Mouse (Mus musculus) ES-E14 (cell line): ENCODE data around the gene St6galnac5. TPM values are rescaled to one million over a fixed set of nuclear protein-coding genes. Genes with fewer than 3 reads are reported as not detected.

Experiments used
- DNase-seq: peaks from one replicate; pipeline ENCODE4 v3.0.0-alpha.2; 2013; ENCODE audit warnings: low read depth, low spot score
- H3K27ac ChIP-seq: 2 replicates; pipeline ENCODE4 v1.5.1; 2012; ENCODE audit warnings: low read depth, mild to moderate bottlenecking, low read length, moderate library complexity, mixed read lengths; ENCODE audit not compliant: poor library complexity, insufficient read depth, severe bottlenecking
- H3K36me3 ChIP-seq: 2 replicates; pipeline ENCODE4 v1.6.1; 2012; ENCODE audit warnings: mild to moderate bottlenecking, low read length, moderate library complexity, mixed read lengths; ENCODE audit not compliant: control insufficient read depth, poor library complexity, insufficient read depth, severe bottlenecking
- H3K4me1 ChIP-seq, 2 experiments: fragments of 150-350 bp in 1 of 2; sonication (generic) in 1 of 2; 2 replicates each; pipeline ENCODE4 v1.6.1; 2012; ENCODE audit warnings: low read length in 2 of 2, mild to moderate bottlenecking in 1 of 2, mixed read lengths in 1 of 2; ENCODE audit not compliant: control insufficient read depth in 2 of 2, insufficient read depth in 2 of 2, poor library complexity in 1 of 2
- H3K4me3 ChIP-seq, 2 experiments: fragments of 150-350 bp in 1 of 2; sonication (generic) in 1 of 2; 2 replicates each; pipeline ENCODE4 v1.5.1; 2012; ENCODE audit warnings: low read length in 2 of 2, low read depth in 1 of 2, mild to moderate bottlenecking in 1 of 2, mixed read lengths in 1 of 2; ENCODE audit not compliant: insufficient read depth in 1 of 2, poor library complexity in 1 of 2, severe bottlenecking in 1 of 2
- H3K9ac ChIP-seq: 2 replicates; pipeline ENCODE4 v1.6.1; 2012; ENCODE audit warnings: low read depth, mild to moderate bottlenecking, low read length, mixed read lengths; ENCODE audit not compliant: poor library complexity, insufficient read depth, severe bottlenecking
- H3K9me3 ChIP-seq: fragments of 150-350 bp; sonication (generic); 2 replicates; pipeline ENCODE4 v1.6.1; 2012; ENCODE audit warnings: low read depth, mild to moderate bottlenecking, low read length; ENCODE audit not compliant: control insufficient read depth, insufficient read depth
- CHD2 ChIP-seq: IDR thresholded peaks from 2 replicates; pipeline ENCODE4 v1.6.1; 2014; ENCODE audit warnings: mild to moderate bottlenecking, low read depth, low read length, inconsistent platforms
- HCFC1 ChIP-seq: IDR thresholded peaks from 2 replicates; pipeline ENCODE4 v1.6.1; 2012; ENCODE audit warnings: low read length, inconsistent platforms, borderline replicate concordance; ENCODE audit not compliant: insufficient read depth
- MAFK ChIP-seq: IDR thresholded peaks from 2 replicates; pipeline ENCODE4 v1.6.1; 2014; ENCODE audit warnings: mild to moderate bottlenecking, low read depth, low read length, inconsistent platforms; ENCODE audit not compliant: insufficient read depth
- ZC3H11A ChIP-seq: IDR thresholded peaks from 2 replicates; pipeline ENCODE4 v1.6.1; 2012; ENCODE audit warnings: low read depth, mild to moderate bottlenecking, inconsistent platforms, low read length, borderline replicate concordance
- ZNF384 ChIP-seq: IDR thresholded peaks from 2 replicates; pipeline ENCODE4 v1.6.1; 2012; ENCODE audit warnings: low read depth, low read length, inconsistent platforms
- in situ Hi-C, 2 experiments: fragments of 600-800 bp; cut with MboI; formaldehyde crosslinking; loops; one replicate each; pipeline ENCODE4 v1.15.1; 2025; ENCODE audit warnings: low sequenced_read_pairs in 2 of 2, inconsistent platforms in 1 of 2; ENCODE audit not compliant: unreplicated experiment in 2 of 2
- total RNA-seq: library from RNA; depleted of rRNA; stranded (reverse); fragments of 300-350 nt; gene quantifications from 2 replicates; pipeline ENCODE4 v1.2.3, GENCODE M21; 2012

Gene St6galnac5
- total RNA-seq, 1 experiment: 0.27 TPM

GRCm38 (mm10) chr3:152905800-152906199, 76.2 kb downstream of the St6galnac5 start:
- TF ChIP-seq ZC3H11A: no peak
- TF ChIP-seq MAFK: no peak
- no peak for TF ChIP-seq ZNF384
- TF ChIP-seq HCFC1: no peak
- no peak for TF ChIP-seq CHD2
- in situ Hi-C loops: no loop called here
- no peaks in the 10 kb centered on the region for H3K36me3 ChIP-seq
- no peaks in the 10 kb centered on the region for H3K9me3 ChIP-seq
- DNase-seq: no peak
- H3K9ac ChIP-seq: no peak overlapping the region
- no peaks in the 10 kb centered on the region for H3K4me1 ChIP-seq
- H3K4me3 ChIP-seq: no peak overlapping the region
- no peak overlapping the region for H3K27ac ChIP-seq

GRCm38 (mm10) chr3:152905026-152905425, 77.0 kb downstream of the St6galnac5 start:
- no peak for TF ChIP-seq HCFC1
- TF ChIP-seq CHD2: no peak
- TF ChIP-seq MAFK: no peak
- TF ChIP-seq ZNF384: no peak
- TF ChIP-seq ZC3H11A: no peak
- Histone ChIP-seq H3K36me3 (no peaks in the 10 kb centered on the region), H3K4me3 (no peak overlapping the region), H3K9ac (no peak overlapping the region), H3K4me1 (no peaks in the 10 kb centered on the region), H3K9me3 (no peaks in the 10 kb centered on the region), H3K27ac (no peak overlapping the region)
- DNase-seq: no peak
- in situ Hi-C loops: no loop called here

- in situ Hi-C loops: no loop called here
- no peak overlapping the region for H3K27ac ChIP-seq
- H3K4me1 ChIP-seq: no peaks in the 10 kb centered on the region
- no peaks in the 10 kb centered on the region for H3K36me3 ChIP-seq
- TF ChIP-seq HCFC1: no peak
- no peak for TF ChIP-seq MAFK
- H3K9ac ChIP-seq: no peak overlapping the region
- DNase-seq: peak; percentile 53
- H3K4me3 ChIP-seq: no peak overlapping the region
- no peaks in the 10 kb centered on the region for H3K9me3 ChIP-seq
Observed at GRCm38 (mm10) chr3:152898906-152899305, 83.1 kb downstream of the St6galnac5 start.

- no peak overlapping the region for H3K4me3 ChIP-seq
- TF ChIP-seq ZC3H11A (no peak), MAFK (no peak), CHD2 (no peak), ZNF384 (no peak), HCFC1 (no peak)
- in situ Hi-C loops: no loop called here
- H3K9ac ChIP-seq: no peak overlapping the region
- no peak overlapping the region for H3K27ac ChIP-seq
- H3K9me3 ChIP-seq: no peaks in the 10 kb centered on the region
- DNase-seq: no peak
- H3K4me1 ChIP-seq: no peaks in the 10 kb centered on the region
- no peaks in the 10 kb centered on the region for H3K36me3 ChIP-seq
Observed at GRCm38 (mm10) chr3:152897196-152897595, 84.8 kb downstream of the St6galnac5 start.

GRCm38 (mm10) chr3:152896111-152896510, 85.9 kb downstream of the St6galnac5 start:
- no peaks in the 10 kb centered on the region for H3K4me1 ChIP-seq
- no peak for DNase-seq
- H3K9me3 ChIP-seq: no peaks in the 10 kb centered on the region
- H3K9ac ChIP-seq: no peak overlapping the region
- H3K27ac ChIP-seq: no peak overlapping the region
- H3K36me3 ChIP-seq: no peaks in the 10 kb centered on the region
- TF ChIP-seq CHD2: no peak
- no peak for TF ChIP-seq HCFC1
- no peak for TF ChIP-seq ZC3H11A
- TF ChIP-seq MAFK: no peak
- no peak for TF ChIP-seq ZNF384
- in situ Hi-C loops: no loop called here
- no peak overlapping the region for H3K4me3 ChIP-seq
